Mouse (Mus musculus) brain, embryonic 14.5 days (tissue): ENCODE data around the gene Ggt5. TPM values are rescaled to one million over a fixed set of nuclear protein-coding genes. Genes with fewer than 3 reads are reported as not detected.

Experiments used
- DNase-seq: peaks from one replicate; pipeline ENCODE4 v3.0.0-alpha.2; 2011; ENCODE audit warnings: low read depth
- CTCF ChIP-seq: fragments of 200-500 bp; IDR thresholded peaks from 2 replicates; pipeline ENCODE4 v1.5.1; 2012; ENCODE audit warnings: inconsistent platforms, mild to moderate bottlenecking, moderate library complexity, borderline replicate concordance; ENCODE audit not compliant: insufficient read depth, insufficient read length; ENCODE audit errors: extremely low read depth
- POLR2A ChIP-seq: fragments of 200-500 bp; IDR thresholded peaks from 2 replicates; pipeline ENCODE4 v1.6.1; 2012; ENCODE audit warnings: mild to moderate bottlenecking, inconsistent platforms, borderline replicate concordance; ENCODE audit not compliant: poor library complexity, insufficient read depth, insufficient read length, severe bottlenecking; ENCODE audit errors: extremely low read depth
- polyA plus RNA-seq: library from polyadenylated mRNA; depleted of rRNA; stranded (reverse); fragments of >200 nt; gene quantifications from 2 replicates; pipeline ENCODE4 v1.2.3, GENCODE M21; 2012; rRNA removed

Ggt5 gene
- polyA plus RNA-seq, 1 experiment: 5.2 TPM

DNA sequence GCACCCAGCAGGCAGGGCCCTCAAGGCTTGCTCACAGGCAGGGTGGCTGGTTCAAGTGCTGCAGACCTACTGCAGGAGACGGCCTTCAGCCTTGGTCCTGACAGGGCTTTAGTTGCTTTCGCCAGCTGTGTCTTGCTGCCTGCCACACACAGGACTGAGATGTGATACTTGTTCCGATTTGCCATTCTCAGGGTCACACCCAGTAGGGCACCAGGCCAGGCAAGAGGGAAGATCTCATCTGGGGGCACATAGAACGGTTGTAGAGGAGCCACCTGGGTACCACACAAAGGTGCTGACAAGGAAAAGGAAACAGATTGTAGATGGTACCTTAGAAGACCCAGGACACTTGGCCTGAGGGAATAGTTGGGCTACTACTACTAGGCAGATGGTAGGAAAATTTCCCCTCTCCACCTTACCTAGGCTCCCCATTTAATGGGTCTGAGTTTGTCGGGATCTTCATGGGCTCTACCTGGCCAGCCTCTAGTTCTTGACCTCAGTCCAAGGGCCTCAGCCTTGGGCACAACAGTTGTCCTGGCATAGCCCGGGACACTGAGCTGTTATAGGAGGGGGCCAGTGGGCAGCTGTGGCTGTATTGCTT lies 75.6 kb downstream of the Ggt5 start:
- DNase-seq: no peak
- TF ChIP-seq CTCF (no peak), POLR2A (no peak)

DNA sequence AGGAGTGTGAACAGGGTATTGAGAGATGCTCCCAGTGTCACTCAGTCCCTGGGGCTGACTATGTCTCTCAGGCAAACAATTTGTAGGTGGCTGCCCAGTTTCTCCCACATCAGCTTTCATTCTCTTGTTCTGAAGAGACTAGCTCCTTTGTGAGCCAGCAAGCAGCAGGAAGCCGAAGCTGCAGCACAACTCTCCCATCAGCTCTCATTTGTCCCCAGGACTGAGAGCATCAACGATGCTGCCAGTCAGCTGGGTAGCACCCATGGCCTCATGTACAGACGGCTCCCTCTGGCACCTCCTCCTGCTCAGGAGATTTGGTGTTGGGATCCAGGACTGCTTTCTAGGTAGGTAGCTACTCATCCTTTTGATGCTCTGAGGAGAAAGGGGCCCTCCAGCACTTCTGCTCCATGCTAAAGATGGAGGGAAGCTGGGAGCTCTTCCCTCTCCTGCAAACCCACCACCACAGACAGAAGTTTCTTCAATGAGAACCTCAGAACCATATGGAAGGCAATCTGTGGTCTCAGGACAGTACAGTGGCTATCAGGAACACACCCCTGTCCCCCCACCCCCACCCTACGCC lies 77.4 kb downstream of the Ggt5 start:
- TF ChIP-seq CTCF: no peak
- no peak for TF ChIP-seq POLR2A
- peak; percentile 53 for DNase-seq

Other genes with a start within 250 kb of the Ggt5 start
- gene Upb1, start 188.2 kb upstream of the Ggt5 start, polyA plus RNA-seq: 0.04 TPM in 1 of 2 replicates, not detected in the other
- 51.4 and 60.3 TPM in 2 replicates for gene Snrpd3, start 71.8 kb upstream of the Ggt5 start, polyA plus RNA-seq
- 26.0 and 33.2 TPM in 2 replicates for gene Gucd1, start 71.4 kb upstream of the Ggt5 start, polyA plus RNA-seq
- 22.7 and 38.8 TPM in 2 replicates for gene Lrrc75b, start 29.0 kb upstream of the Ggt5 start, polyA plus RNA-seq
- gene Ggt1, start 27.7 kb upstream of the Ggt5 start, polyA plus RNA-seq: 2.3 and 2.6 TPM in 2 replicates
- 2.9 and 4.8 TPM in 2 replicates for gene Susd2, start 54.7 kb downstream of the Ggt5 start, polyA plus RNA-seq
- 43.8 and 56.6 TPM in 2 replicates for gene Cabin1, start 175.0 kb downstream of the Ggt5 start, polyA plus RNA-seq
- gene Ddt, start 184.1 kb downstream of the Ggt5 start, polyA plus RNA-seq: 55.9 and 69.3 TPM in 2 replicates
- gene Gm20441, start 191.6 kb downstream of the Ggt5 start, polyA plus RNA-seq: not detected in 2 replicates
- gene Gstt3, start 192.1 kb downstream of the Ggt5 start, polyA plus RNA-seq: 1.1 TPM in 2 replicates
- 11.5 and 13.4 TPM in 2 replicates for gene Gstt1, start 209.2 kb downstream of the Ggt5 start, polyA plus RNA-seq
- gene Gstt4, start 233.2 kb downstream of the Ggt5 start, polyA plus RNA-seq: not detected in 2 replicates
- gene Gstt2, start 248.1 kb downstream of the Ggt5 start, polyA plus RNA-seq: 7.7 and 9.2 TPM in 2 replicates